Comparison of ENCODE assay signal across 18 mouse cellular contexts in genomic region chr6:121243161-121243560, GRCm38 (mm10). TPM values are rescaled to one million over a fixed set of nuclear protein-coding genes. Genes with fewer than 3 reads are reported as not detected.
DNase-seq lines count a peak whose midpoint lies in the region; ATAC-seq lines count a peak whose summit lies in the region.
"Had no signal": no experiment of that assay in that cellular context is flagged by ENCODE, and none has a peak within 500 bp of the region (broad histone marks: within the 10 kb centered on the region; RNA-seq: fewer than 3 reads in every experiment).

No protein-coding gene starts in this region.

- H3K27ac ChIP-seq in liver, embryonic 12.5 days: no peak overlapping the region
- H3K27ac ChIP-seq: embryonic facial prominence, embryonic 10.5 days; forebrain, embryonic 13.5 days; left cerebral cortex, adult 2 months; liver, embryonic 14.5 days had no signal

- H3K9ac ChIP-seq in liver, embryonic 12.5 days: no peak overlapping the region
- H3K9ac ChIP-seq: forebrain, embryonic 13.5 days; liver, embryonic 14.5 days had no signal

- WGBS in liver, embryonic 12.5 days (ENCODE audit: insufficient replicate concordance): 43% methylated on average over 10 of the region's 10 CpGs

- DNase-seq in liver: no peak
- DNase-seq in naive thymus-derived CD4-positive, alpha-beta T cell, adult 2 months (ENCODE audit: low read depth): peak; percentile 65
- peak; percentile 51 to 64 for DNase-seq in thymus, postnatal 36 days
- no peak for DNase-seq in neural tube, embryonic 10.5 days (ENCODE audit: extremely low spot score, low spot score)
- no peak for DNase-seq in ovary, postnatal 14 days (ENCODE audit: low spot score)
- DNase-seq: adrenal gland, adult 8-10 months; cerebellum, adult 9-10 months; kidney, adult 11 months; kidney, postnatal 25 days; lung, postnatal 14 days; spleen, adult 18-20 months had no signal

- 0 out of 2 replicates have a peak overlapping the region, but pooled peaks have one; percentile 19 for H3K4me2 ChIP-seq in liver, embryonic 12.5 days
- H3K4me2 ChIP-seq: forebrain, embryonic 13.5 days had no signal

- no peaks in the 10 kb centered on the region for H3K9me3 ChIP-seq in liver, embryonic 12.5 days (replicated peaks)
- H3K9me3 ChIP-seq: embryonic facial prominence, embryonic 10.5 days; forebrain, embryonic 13.5 days had no signal

- no peak overlapping the region for H3K4me3 ChIP-seq in liver, embryonic 12.5 days
- H3K4me3 ChIP-seq: embryonic facial prominence, embryonic 10.5 days; forebrain, embryonic 13.5 days; left cerebral cortex, adult 2 months had no signal

- H3K4me1 ChIP-seq in liver, embryonic 12.5 days: peaks cover 42% of the 10 kb centered on the region

- peaks cover 24% of the 10 kb centered on the region; the same call in 1 of the 2 replicates for H3K27me3 ChIP-seq in liver, embryonic 12.5 days (replicated peaks)

- no peak for ATAC-seq in liver, embryonic 12.5 days
- ATAC-seq in CD4-positive, CD25-positive, alpha-beta regulatory T cell, adult 4 months: peak; percentile 28
- ATAC-seq: forebrain, embryonic 13.5 days; hindbrain, embryonic 16.5 days had no signal

- H3K36me3 ChIP-seq in liver, embryonic 12.5 days: no peaks in the 10 kb centered on the region
- H3K36me3 ChIP-seq: embryonic facial prominence, embryonic 10.5 days had no signal

RNA-seq across cellular contexts. Expression of gene Usp18, which starts 2.5 kb away (rescaled TPM):
- polyA plus RNA-seq in liver, embryonic 12.5 days (2016; fragmentation: Nextera tagmentation; extraction: Ambion mirVana): 5.0 and 5.9 TPM in 2 replicates
- 100 to 1,000 TPM; 123 to 154 TPM for polyA plus RNA-seq in CD4-positive, CD25-positive, alpha-beta regulatory T cell, adult 4 months (2017; shearing (Covaris generic))

RNA-seq across cellular contexts. Expression of gene Tuba8, which starts 32.7 kb away (rescaled TPM):
- polyA plus RNA-seq in liver, embryonic 12.5 days (2016; fragmentation: Nextera tagmentation; extraction: Ambion mirVana): 7.2 and 8.4 TPM in 2 replicates
- polyA plus RNA-seq in CD4-positive, CD25-positive, alpha-beta regulatory T cell, adult 4 months (2017; shearing (Covaris generic)): 1 to 10 TPM in 1 of 2 experiments, under 1 TPM in 1; 0.34 to 1.2 TPM
- polyA plus RNA-seq: forebrain, embryonic 13.5 days had no signal

RNA-seq across cellular contexts. Expression of gene Slc6a13, which starts 56.9 kb away (rescaled TPM):
- polyA plus RNA-seq in liver, embryonic 12.5 days (2016; fragmentation: Nextera tagmentation; extraction: Ambion mirVana): 15.6 and 17.7 TPM in 2 replicates
- under 1 TPM in 1 of 2 experiments, not detected in 1; 0.27 TPM for polyA plus RNA-seq in CD4-positive, CD25-positive, alpha-beta regulatory T cell, adult 4 months (2017; shearing (Covaris generic))

RNA-seq across cellular contexts. Expression of gene Pex26, which starts 59.7 kb away (rescaled TPM):
- polyA plus RNA-seq in liver, embryonic 12.5 days (2016; fragmentation: Nextera tagmentation; extraction: Ambion mirVana): 5.3 and 5.5 TPM in 2 replicates
- polyA plus RNA-seq in CD4-positive, CD25-positive, alpha-beta regulatory T cell, adult 4 months (2017; shearing (Covaris generic)): 1 to 10 TPM; 2.3 to 4.3 TPM

Comparison
In these comparisons a context has a peak if more than half of its experiments do, and no peak if none do; other contexts are left out.
1. DNase-seq: peak in naive thymus-derived CD4-positive, alpha-beta T cell, adult 2 months (single experiment) and thymus, postnatal 36 days (2 of 2); none in liver (single experiment), neural tube, embryonic 10.5 days (single experiment) and ovary, postnatal 14 days (single experiment).
2. RNA of gene Usp18, which starts 2.5 kb away (polyA plus RNA-seq): 123 to 154 TPM in CD4-positive, CD25-positive, alpha-beta regulatory T cell, adult 4 months; 5.0 to 5.9 TPM in liver, embryonic 12.5 days; every median in the first group is over 10 times any median in the second.
3. RNA of gene Slc6a13, which starts 56.9 kb away (polyA plus RNA-seq): 15.6 to 17.7 TPM in liver, embryonic 12.5 days; 0.27 TPM in CD4-positive, CD25-positive, alpha-beta regulatory T cell, adult 4 months; every median in the first group is over 10 times any median in the second.